Mouse (Mus musculus) C2C12 (cell line): ENCODE results near the gene Grin2a.

Source experiments
- CEBPB ChIP-seq: IDR thresholded peaks from one replicate; pipeline ENCODE4 v1.6.1; 2011; ENCODE audit warnings: low read depth, mild to moderate bottlenecking, control low read depth, moderate library complexity
- CTCF ChIP-seq: IDR thresholded peaks from one replicate; pipeline ENCODE4 v1.5.1; 2011; ENCODE audit not compliant: control insufficient read depth, insufficient read depth, insufficient read length
- MAX ChIP-seq: IDR thresholded peaks from one replicate; pipeline ENCODE4 v1.6.1; 2011; ENCODE audit warnings: mild to moderate bottlenecking, control low read depth
- USF1 ChIP-seq: IDR thresholded peaks from one replicate; pipeline ENCODE4 v1.6.1; 2011; ENCODE audit warnings: low read depth, mild to moderate bottlenecking, control low read depth, moderate library complexity

DNA sequence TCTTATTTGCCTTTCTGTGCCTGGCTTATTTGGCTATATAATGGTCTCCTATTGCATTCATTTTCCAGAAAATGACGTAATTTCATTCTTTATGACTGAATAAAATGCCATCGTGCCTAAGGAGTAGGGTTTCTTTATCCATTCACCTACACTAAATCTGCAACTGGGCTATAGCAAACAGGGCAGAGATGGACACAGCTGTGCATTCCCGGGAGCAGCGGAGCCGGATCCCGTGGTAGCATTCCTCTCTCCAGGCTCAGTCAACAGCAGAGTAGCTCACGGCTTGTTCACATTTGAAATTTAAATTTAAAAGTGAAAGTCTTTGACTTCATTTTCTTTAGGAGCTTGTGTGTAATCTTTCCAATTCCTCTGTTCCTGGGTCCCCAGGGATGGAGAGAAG is 316.6 kb downstream of the Grin2a start:
- TF ChIP-seq CTCF: no peak
- no peak for TF ChIP-seq MAX
- TF ChIP-seq USF1: no peak
- no peak for TF ChIP-seq CEBPB
